Mouse (Mus musculus): Measurements from ENCODE around the gene Mpped2.

Gene Mpped2

GRCm38 (mm10) chr2:106747342-106747741 is 54.3 kb downstream of the Mpped2 start:
- DNase-seq = no peak

GRCm38 (mm10) chr2:106750878-106751277 is 57.8 kb downstream of the Mpped2 start:
- no peak for DNase-seq

- DNase-seq = no peak
Observed at GRCm38 (mm10) chr2:106753703-106754102, 60.6 kb downstream of the Mpped2 start.

DNA sequence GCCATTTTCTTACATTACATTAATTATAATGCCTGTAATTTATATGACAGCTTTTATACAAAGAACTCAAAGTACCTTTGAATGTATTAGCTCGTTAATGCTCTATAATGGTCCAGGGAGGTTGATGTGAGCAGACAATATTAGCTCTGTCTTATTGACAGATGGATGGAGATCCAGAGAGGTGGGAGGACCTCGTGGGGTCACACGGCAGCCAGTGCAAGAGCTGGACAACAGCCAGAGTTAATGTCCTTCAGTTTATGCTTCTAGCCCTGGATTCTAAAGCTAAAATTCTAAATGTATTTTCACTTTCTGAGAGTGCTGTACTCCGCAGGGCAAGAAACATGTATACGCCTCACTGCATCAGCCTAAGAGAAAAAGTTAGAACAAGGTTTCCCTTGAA is 61.6 kb downstream of the Mpped2 start:
- DNase-seq = peak; percentile 25

GRCm38 (mm10) chr2:106756354-106757103 is 63.5 kb downstream of the Mpped2 start:
- no peak for DNase-seq

GRCm38 (mm10) chr2:106762920-106763319 is 69.9 kb downstream of the Mpped2 start:
- no peak for DNase-seq

DNA sequence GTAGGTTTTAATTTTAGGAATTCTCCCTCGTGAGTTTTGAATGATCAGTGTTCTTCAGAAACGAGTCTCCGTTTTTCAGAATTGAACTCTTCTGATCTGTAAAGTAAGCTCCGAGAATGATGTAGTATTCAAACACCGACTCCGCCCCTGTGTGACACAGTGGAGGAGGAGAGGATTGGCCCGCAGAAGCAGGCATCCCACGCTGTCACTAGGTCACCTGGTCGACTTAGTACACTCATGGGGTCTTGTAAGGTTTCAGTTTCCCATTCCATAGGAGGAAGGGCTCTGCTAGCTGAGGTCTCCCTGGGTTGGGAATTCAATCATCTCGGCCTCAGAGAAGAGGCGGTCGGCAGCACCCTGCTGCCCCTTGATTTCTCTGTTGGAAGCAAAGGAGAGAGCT is 76.2 kb downstream of the Mpped2 start:
- no peak for DNase-seq

DNA sequence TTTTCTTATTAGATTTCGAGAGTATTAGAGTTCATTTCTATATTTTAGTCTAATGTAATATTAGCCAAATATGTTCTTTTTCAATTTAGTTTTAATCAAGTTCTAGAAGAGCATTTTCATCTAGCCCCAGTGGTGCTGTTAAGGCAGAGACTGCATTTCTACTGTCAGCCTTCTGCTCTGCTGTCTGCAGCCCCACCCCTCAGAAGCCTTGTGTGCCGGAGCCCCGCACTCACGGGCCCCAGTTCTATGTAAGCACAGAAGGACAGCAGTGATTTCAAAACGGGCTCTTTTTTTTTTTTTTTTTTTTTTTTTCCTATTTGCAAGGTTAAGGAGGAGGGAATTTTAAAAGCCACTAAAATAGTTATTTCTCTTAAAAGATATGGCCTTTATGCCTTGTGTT is 79.6 kb downstream of the Mpped2 start:
- no peak for DNase-seq

GRCm38 (mm10) chr2:106774251-106775196 is 81.5 kb downstream of the Mpped2 start:
- no peak for DNase-seq

DNA sequence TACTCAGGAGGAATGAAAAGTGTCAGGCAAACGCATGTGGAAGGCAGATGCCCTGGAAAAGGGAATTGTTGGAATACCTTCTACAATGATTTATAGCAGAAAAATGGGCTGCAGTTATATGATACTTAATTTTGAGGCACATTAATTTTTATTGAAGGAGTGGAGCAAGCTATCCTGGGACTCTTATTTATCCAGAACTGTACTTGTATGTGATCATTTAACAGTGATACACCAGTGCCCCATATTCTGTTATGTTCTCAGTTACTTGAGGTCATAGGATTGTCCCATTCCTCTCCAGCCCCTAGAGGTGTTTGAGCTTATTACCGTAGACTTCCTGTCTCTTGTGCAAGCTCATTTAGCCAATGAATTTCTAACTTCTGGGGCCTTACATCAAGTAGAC is 82.9 kb downstream of the Mpped2 start:
- DNase-seq = no peak

- DNase-seq = no peak
Observed at GRCm38 (mm10) chr2:106778861-106779516, 85.9 kb downstream of the Mpped2 start.

DNA sequence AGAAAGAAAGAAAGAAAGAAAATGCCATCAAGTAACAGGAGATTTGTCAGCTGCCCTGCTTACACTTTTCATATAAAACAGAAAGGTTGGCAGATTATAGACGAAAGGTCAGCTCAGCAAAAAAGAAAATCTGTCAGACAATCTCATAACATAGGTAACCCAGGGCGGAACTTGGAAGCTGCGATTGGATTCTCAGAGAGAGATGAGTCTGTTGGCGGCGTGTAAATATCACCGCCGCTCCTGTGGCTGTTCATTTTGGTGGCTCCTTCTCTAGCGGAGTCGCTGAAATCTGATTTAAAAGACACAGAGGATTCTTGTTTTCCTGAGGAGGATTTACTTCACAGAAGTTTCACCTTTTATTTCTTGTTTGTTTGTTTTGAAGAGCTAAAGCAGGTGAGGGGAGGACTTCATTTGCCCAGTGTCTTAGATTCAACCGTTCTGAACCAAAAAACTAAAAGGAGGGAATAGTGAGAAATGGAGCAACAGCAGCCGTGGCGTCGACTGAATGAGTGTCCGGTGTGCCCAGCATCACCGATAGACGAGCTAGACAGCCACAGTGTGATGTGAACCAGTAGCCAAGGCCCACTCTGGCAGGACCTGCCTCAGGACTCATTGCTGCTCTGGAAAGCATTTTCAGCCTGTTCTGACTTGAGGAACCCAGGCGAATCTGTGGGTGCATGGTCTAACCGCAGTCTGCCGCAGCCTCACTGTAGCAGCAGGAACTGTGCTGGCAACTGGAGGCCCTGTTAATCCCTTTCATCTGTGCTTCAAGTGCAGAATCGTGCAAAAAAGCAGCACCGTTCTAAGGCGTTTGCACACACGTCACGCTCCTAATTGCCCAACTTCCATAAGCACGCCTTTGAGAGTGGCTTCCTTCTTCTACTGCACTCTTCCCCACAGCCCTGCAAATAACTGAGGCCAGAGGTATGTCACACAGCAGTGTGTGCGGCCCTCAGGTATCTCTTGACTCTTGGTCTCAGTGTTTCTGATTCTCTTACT is 88.4 kb downstream of the Mpped2 start:
- no peak for DNase-seq

- no peak for DNase-seq
Observed at GRCm38 (mm10) chr2:106783311-106783710, 90.2 kb downstream of the Mpped2 start.

DNA sequence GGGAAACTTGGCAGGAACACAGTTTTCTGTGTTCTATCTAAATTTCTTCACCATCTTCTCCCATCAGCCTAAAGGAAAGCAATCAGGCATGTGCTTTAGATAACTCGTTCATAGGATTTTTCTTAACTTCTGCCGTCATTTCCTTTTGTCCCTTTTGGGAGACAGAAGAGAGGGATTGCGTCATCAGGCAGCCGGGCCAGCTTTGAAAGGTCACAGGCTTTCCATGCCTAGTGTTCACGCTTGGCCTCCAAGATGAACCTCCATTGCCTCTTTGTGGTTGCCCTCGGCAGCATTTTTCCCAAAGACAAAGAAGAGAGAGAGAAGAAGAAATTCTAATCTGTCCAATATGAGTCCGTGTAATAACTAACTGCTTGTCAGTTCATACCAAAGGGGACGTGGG is 95.0 kb downstream of the Mpped2 start:
- DNase-seq = peak; percentile 14

DNA sequence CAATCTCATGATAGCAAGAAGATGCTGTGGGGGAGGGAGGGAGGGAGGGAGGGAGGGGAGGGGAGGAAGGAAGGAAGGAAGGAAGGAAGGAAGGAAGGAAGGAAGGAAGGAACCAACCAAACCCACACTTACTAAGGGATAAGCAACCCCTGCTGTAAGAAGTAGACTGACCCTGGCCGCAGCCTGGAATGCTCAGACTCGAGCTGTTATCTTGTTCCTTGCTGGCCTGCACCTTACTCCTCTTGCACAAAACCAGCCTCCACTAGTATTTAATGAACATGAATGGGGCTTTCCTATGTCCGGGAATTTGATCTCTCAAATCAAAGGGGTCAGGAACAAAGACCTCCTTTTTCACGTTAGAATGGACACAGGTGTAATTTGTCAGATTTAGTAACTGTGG is 95.5 kb downstream of the Mpped2 start:
- DNase-seq = no peak

- no peak for DNase-seq
Observed at GRCm38 (mm10) chr2:106789694-106790328, 96.7 kb downstream of the Mpped2 start.

GRCm38 (mm10) chr2:106790329-106790701 is 97.2 kb downstream of the Mpped2 start:
- no peak for DNase-seq

- DNase-seq = no peak
Observed at GRCm38 (mm10) chr2:106796246-106796645, 103.2 kb downstream of the Mpped2 start.

DNA sequence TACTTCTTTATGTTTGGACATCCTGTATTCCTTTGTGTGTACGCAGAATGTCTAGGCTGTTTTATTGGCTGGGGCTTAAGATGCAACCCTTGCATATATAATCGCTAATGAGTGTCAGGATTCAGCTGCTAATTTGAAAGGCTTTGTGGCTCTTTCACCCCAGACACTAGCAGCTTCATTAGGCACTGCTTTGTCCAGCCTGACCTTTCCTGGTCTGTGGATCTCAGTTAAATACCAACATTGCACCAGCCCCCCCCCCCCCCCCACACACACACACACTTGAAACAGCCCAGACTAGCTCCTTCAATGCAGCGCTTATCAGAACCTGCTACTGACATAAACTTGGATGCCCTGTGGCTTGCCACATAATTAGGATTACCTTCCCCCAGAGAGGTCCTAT is 104.8 kb downstream of the Mpped2 start:
- peak; percentile 77 for DNase-seq

DNA sequence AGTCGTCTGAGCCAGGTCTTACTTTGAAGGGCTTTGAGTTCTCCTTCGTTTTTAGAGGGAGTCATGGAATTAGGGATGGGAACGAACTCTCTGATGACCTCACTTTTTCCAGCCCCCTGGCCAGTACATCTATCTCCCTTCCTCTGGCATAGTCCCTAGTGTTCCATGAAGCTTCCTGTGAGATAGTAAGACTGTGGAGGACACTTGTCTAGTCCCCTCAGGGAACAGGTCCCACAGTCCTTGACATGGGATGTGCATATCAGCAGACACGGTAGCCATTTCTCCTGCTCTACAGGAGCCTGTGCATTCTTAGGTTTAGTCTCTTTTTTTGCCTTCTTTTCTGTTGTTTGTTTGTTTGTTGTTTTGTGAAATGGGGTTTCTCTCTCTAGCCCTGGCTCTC is 105.8 kb downstream of the Mpped2 start:
- DNase-seq = no peak

- no peak for DNase-seq
Observed at GRCm38 (mm10) chr2:106815898-106816297, 122.8 kb downstream of the Mpped2 start.

DNA sequence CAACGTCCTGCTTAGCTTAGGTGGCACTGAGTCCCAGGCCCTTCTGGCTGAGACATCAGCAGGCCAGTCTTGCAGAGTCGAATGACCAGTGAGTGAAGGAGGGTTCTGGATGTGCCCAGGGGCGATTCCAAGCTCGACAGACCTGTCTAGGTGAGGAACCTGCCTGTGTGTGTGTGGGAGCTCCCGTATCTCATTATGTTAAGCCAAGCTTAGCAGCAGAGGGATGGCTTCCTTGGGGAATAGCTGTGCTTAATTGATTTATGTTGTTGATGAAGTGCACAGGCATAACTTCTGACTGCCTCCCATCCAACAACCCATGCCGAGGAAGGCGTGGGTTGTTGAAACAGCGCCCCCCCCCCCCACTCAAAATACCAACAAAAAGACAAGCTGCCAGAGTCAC is 128.2 kb downstream of the Mpped2 start:
- no peak for DNase-seq
